Mouse (Mus musculus): ENCODE results near the gene Angel1. TPM values are rescaled to one million over a fixed set of nuclear protein-coding genes. Genes with fewer than 3 reads are reported as not detected.

Angel1 gene
- total RNA-seq (2021) = 1 to 10 TPM; 8.2 TPM
- long read RNA-seq, experiment 1, transcript Angel1-201 (10 exons, 3,850 nt) = major isoform, 10 of 13 reads
- long read RNA-seq, experiment 1, partial matches to known transcripts = 1 of 13 reads
- long read RNA-seq, experiment 1, other reads (novel, unspliced or antisense) = 2 of 13 reads
- long read RNA-seq, experiment 2, partial matches to known transcripts = 0 of 4 reads
- long read RNA-seq, experiment 2, other reads (novel, unspliced or antisense) = 1 of 4 reads

- peak; percentile 93 for DNase-seq (ENCODE audit: low spot score in 2 of 2)
Measured at GRCm38 (mm10) chr12:86726120-86726640, at the start of gene Angel1. Angel1 (minus strand) TSS chr12:86726460.

DNA sequence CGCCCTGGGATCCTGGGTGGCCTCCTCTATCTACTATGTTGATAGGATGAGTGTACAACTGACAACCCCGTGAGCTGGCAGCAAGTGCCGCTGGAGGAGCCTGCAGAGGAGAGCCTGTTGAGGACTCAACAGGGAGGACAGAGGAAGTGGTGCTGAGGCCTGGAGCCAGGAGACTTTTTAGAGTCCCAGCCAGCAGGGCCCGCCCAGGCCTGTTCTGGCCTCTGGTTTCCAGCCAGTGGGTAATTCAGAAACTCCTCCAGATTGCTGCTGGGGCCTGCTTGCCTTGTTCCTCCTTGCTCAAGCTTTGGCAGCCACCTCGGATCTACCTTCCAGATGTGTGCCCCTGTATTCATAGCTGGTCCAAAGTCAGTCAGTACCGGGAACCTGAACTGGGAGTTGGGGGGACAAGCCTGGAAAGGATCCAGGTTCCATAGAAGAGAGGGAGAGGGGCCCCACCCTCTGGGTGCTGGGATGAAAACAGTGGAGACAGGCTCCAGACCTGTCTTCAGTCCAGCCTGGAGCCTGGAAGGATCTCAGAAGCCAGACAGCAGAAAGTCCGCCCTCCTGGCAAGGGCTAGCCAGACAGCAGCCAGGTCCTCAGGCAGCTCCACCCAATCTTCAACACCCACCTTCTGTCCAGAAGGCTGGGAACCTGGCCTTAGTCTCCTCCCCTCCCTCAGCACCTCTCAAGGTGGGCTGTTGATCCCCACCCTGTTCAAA, 49.5 kb upstream of the Angel1 start:
- DNase-seq (ENCODE audit: low spot score in 2 of 2) = no peak

DNA sequence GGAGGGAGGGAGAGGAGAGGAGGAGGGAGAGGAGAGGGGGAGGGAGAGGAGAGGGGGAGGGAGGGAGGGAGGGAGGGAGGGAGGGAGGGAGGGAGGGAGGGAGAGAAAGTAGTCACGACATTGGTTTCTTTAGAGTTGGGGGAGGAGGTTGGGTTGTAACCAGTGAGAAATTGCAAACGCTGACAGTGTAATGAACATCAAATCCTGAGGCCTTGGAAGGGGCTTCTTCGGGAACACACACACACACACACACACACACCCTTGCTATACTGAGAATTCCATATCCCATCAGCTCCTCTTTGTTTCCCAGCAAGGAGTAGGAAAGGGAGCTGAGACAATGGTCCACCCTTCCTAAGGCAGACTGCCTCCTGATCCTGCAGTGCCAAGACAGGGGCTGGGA, 46.3 kb upstream of the Angel1 start:
- DNase-seq (ENCODE audit: low spot score in 2 of 2) = no peak

GRCm38 (mm10) chr12:86771823-86772427, 45.7 kb upstream of the Angel1 start:
- DNase-seq (ENCODE audit: low spot score in 2 of 2) = peak; percentile 95 to 99

DNA sequence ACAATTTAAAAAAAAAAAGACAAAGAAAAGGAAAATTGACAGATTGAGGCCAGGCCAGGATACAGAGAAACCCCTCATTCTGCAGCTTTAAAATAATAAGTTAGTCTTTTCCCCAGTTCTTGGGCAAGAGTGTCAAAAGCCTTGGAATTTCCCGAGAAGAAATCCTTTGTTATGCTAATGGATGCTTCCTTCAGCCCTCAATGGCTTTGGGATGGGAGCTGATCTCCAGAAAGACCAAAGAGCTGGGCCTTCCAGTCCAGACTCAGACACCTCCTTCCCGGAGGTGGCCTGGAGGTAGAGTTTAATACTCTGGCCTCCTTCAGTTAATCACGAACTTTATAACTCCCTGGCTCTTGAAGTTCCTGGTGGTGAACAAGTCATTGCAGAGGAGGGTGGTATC, 44.7 kb upstream of the Angel1 start:
- DNase-seq (ENCODE audit: low spot score in 2 of 2) = no peak

DNA sequence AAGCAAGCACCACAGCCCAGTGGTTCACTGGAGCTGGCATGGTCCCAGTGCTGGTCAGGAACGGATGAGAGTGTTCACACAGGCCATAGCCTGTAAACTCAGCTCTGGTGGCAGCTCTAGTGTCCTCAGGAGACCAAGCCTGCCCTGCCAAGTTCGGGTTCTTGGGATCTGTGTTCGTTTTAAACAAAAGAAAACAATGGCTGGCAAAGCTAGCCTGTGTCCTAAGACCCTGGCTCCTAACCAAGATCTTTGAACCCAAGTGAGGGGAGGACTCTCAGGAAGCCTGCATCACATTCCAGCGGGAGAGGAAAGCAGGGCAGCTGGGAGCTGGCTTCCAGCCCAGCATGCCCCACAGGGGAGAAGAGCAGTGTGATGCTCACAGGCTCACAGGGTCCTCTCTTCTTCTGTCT, 44.0 kb upstream of the Angel1 start:
- DNase-seq (ENCODE audit: low spot score in 2 of 2) = peak; percentile 18 to 30

- DNase-seq (ENCODE audit: low spot score in 2 of 2) = no peak
Measured at GRCm38 (mm10) chr12:86769819-86770218, 43.6 kb upstream of the Angel1 start.

GRCm38 (mm10) chr12:86768986-86769580, 42.8 kb upstream of the Angel1 start:
- peak; percentile 87 to 89 for DNase-seq (ENCODE audit: low spot score in 2 of 2)

GRCm38 (mm10) chr12:86767868-86768631, 41.8 kb upstream of the Angel1 start:
- peak; percentile 55 to 77 for DNase-seq (ENCODE audit: low spot score in 2 of 2)

DNA sequence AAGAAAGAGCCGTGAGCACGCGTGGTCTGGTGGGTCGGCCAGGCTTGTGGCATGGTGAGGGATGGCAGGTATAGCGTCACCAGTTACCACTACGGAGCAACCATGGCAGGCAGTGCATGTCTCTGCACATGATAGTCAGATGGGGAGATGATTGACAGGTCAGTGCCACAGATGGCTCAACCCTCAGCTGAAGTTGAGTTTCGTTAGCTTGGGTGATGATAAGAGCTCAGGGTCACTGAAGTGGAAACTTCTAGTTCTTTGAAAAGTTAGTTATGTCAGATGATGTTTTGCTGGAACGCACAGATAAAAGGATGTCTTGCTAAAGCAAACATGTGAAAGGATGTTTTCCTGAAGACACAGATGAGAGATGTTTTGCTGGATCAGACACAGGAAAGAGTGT, 40.2 kb upstream of the Angel1 start:
- no peak for DNase-seq (ENCODE audit: low spot score in 2 of 2)

DNA sequence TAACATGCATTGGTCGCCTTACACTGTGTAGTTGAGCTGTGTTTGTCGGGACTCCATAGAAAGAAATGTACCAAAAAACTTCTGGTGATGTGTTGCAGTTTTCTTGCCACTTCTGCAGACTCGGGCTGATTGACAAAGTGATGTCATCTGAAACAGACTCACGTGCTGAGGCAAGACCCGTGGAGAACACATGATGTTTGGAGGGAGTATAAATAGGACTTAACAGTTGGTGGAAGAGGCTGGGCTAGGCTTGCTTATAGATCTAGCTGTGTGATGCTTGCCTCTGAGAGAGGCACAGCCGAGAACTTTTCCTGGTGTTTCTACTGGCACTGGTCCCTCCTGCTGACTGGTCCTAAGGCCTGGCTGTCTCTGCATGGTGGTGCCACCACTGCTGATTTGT, 37.8 kb upstream of the Angel1 start:
- DNase-seq (ENCODE audit: low spot score in 2 of 2) = no peak

DNA sequence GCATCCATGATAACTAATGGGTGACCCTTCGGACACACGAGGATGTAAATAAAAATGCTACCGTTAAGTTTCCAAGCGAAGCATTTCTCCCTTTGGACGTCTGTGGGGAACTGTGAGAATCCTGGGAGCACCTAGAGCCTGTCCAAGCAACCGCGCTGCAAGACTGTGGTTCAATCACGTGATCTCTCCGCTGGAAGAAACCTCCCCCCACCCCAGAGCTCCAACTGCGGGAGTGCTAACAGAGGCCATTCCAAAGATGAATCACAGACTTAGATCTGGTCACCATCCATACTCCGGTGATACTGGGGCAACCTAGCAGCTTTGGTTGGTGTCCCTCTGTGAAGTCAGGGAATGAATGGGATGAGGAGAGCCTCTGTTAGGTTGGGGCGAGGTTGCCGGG, 34.8 kb upstream of the Angel1 start:
- DNase-seq (ENCODE audit: low spot score in 2 of 2) = no peak

- DNase-seq (ENCODE audit: low spot score in 2 of 2) = no peak
Measured at GRCm38 (mm10) chr12:86734319-86734810, 8.1 kb upstream of the Angel1 start, which contains the start of gene Lrrc74a. Lrrc74a (plus strand) TSS chr12:86734369.

DNA sequence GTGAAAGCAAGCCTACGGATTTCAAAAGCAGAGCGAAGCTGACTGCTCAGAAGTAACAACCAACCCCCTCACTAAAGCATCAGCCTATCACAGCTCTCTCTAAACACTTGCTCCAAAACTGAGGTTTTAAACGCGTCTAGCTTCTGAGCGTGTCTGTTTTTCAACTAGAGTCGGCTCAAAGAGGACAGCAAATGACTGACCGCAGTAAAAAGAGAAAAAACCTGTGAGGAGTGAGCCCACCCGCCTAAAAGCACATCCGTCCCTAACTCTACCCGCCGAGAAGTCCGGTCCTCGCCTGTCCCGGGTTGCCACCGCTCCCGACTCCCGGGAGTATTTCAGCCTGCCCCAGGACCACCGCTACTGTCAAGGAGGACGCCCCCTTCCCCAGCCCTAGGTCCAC, 554 bp downstream of the Angel1 start:
- peak in 1 of 2 experiments; percentile 10 for DNase-seq (ENCODE audit: low spot score in 2 of 2)

- DNase-seq (ENCODE audit: low spot score in 2 of 2) = no peak
Measured at GRCm38 (mm10) chr12:86724300-86724699, 2.0 kb downstream of the Angel1 start.

DNA sequence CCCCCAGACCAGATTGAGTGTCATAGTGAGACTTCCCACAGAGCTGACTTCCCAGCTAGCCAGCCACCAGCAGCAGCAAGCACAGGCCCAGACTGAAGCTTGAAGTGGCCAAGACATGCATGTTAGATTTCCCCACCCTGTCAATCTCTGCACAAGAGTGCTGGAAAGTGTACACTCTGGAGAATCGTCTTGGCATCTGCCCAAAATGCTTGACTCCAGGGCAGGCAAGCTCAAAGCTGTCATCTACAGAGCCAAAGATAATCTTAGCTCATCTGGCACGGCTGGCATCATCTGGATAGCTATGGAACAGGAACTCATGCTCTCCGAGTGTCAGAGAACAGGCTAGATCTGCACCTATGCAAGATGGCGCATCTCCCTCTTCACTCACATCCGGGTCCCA, 4.8 kb downstream of the Angel1 start:
- no peak for DNase-seq (ENCODE audit: low spot score in 2 of 2)

DNA sequence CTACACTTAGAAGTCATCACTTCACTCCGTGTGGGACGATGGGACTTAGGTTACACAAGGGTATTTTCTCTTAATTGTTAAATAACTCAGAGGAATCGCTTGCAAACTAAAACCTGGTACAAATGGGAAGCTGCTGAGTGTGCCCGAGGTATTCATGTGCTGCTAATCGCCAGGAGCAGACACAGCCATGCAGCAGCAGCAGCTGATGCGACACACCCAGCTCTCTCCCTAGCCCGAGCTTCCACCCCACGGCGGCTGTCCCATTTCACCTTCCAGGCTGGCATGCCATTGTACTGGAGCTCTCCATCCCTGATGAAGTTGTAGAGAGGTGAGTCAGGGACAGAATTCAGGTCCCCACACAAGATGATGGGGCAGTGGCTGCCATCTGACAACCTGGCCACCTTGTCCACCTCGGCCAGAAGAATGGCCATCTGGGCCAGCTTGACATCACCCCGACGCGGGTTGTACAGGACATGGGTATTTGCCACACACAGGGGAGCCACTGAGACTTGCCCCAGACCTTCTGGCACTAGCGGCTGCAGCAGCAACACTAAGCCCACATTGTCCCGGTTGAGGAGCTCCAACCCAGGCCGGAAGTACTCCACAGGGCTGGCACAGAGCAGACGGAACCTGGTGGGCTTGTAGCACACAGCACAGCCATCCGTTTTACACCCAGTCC, 6.2 kb downstream of the Angel1 start:
- DNase-seq (ENCODE audit: low spot score in 2 of 2) = no peak

DNA sequence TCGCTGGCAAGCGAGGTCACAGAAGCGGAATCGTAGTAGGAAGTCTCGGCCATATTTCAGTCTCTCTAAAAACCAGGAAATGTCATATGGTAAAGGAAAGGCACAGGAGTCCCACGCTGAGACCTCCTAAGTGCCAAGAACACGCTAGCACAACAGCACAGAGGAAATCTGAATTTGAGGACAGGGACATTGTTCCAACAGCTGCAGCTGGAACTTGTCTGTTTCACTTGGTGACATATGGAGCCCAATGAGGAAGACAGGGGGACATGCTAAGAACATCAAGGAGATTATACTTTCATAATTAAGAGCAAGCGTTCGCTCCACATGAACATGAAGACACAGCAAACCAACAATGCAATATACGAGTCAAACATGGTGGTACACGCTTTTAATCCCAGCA, 9.3 kb downstream of the Angel1 start:
- no peak for DNase-seq (ENCODE audit: low spot score in 2 of 2)

- peak; percentile 80 to 82 for DNase-seq (ENCODE audit: low spot score in 2 of 2)
Measured at GRCm38 (mm10) chr12:86715401-86715800, 10.9 kb downstream of the Angel1 start.

GRCm38 (mm10) chr12:86714026-86714425, 12.2 kb downstream of the Angel1 start:
- DNase-seq (ENCODE audit: low spot score in 2 of 2) = no peak
